Mouse (Mus musculus): ENCODE measurements at regions not wholly inside any gene's neighbourhood (a gene's known extent, or its start where the extent isn't known, plus 50 kb on each side); places are given as distances from the start of the nearest gene placed in this dataset.

DNA sequence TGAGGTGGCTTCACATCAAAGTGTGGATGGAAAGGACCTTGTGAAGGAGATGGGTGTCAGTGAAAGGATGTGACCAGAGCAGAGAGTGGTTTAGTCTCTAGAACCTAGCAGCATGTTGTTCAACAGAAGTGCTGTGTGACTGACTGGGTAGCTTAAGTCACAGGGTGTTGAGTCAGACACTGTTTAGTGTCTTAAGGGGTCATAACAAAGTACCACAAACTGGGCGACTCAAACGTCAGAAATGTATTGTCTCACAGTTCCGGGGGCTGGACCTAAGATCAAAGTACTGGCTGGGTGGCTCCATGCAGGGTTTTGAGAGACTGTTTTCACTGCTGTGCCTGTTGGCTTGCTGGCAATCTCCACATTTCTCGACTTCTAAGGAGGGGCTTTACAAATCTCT is 68.1 kb upstream of the Gadd45a start:
- DNase-seq (ENCODE audit: low read depth, low spot score), result no peak
- no peaks in the 10 kb centered on the region for H3K36me3 ChIP-seq (ENCODE audit: control insufficient read depth, insufficient read depth, low read length, poor library complexity, severe bottlenecking)
- no peaks in the 10 kb centered on the region for H3K9me3 ChIP-seq (ENCODE audit: control insufficient read depth, insufficient read depth, low read depth, low read length)
- H3K27ac ChIP-seq (ENCODE audit: insufficient read depth, low read depth, low read length, poor library complexity, severe bottlenecking), result no peak overlapping the region
- H3K4me3 ChIP-seq (ENCODE audit: insufficient read depth in 1 of 2, low read depth in 1 of 2, low read length in 2 of 2, poor library complexity in 1 of 2, severe bottlenecking in 1 of 2), result no peak overlapping the region
- in situ Hi-C loops (cut with MboI; ENCODE audit: low sequenced_read_pairs in 2 of 2, unreplicated experiment in 2 of 2), result no loop called here
- H3K9ac ChIP-seq (ENCODE audit: insufficient read depth, low read depth, low read length, poor library complexity, severe bottlenecking), result no peak overlapping the region
- peaks cover 0 to 16% of the 10 kb centered on the region in 2 experiments; a peak in 1 of 4 replicates for H3K4me1 ChIP-seq (ENCODE audit: control insufficient read depth in 2 of 2, insufficient read depth in 2 of 2, low read length in 2 of 2, poor library complexity in 1 of 2)
- no peak for TF ChIP-seq ZC3H11A (IDR thresholded peaks at IDR 0.05; ENCODE audit: borderline replicate concordance, low read depth, low read length)
- TF ChIP-seq CHD2 (IDR thresholded peaks at IDR 0.05; ENCODE audit: low read depth, low read length), result no peak
- TF ChIP-seq MAFK (IDR thresholded peaks at IDR 0.05; ENCODE audit: insufficient read depth, low read depth, low read length), result no peak
- no peak for TF ChIP-seq HCFC1 (IDR thresholded peaks at IDR 0.05; ENCODE audit: borderline replicate concordance, insufficient read depth, low read length)
- TF ChIP-seq ZNF384 (IDR thresholded peaks at IDR 0.05; ENCODE audit: low read depth, low read length), result no peak

GRCm38 (mm10) chr6:67104205-67104604 is 66.9 kb upstream of the Gadd45a start:
- Histone ChIP-seq H3K9me3 (ENCODE audit: control insufficient read depth, insufficient read depth, low read depth, low read length) (no peaks in the 10 kb centered on the region), H3K27ac (ENCODE audit: insufficient read depth, low read depth, low read length, poor library complexity, severe bottlenecking) (no peak overlapping the region), H3K36me3 (ENCODE audit: control insufficient read depth, insufficient read depth, low read length, poor library complexity, severe bottlenecking) (no peaks in the 10 kb centered on the region), H3K4me1 (ENCODE audit: control insufficient read depth in 2 of 2, insufficient read depth in 2 of 2, low read length in 2 of 2, poor library complexity in 1 of 2) (peaks cover 0 to 15% of the 10 kb centered on the region in 2 experiments; a peak in 1 of 4 replicates), H3K9ac (ENCODE audit: insufficient read depth, low read depth, low read length, poor library complexity, severe bottlenecking) (no peak overlapping the region), H3K4me3 (ENCODE audit: insufficient read depth in 1 of 2, low read depth in 1 of 2, low read length in 2 of 2, poor library complexity in 1 of 2, severe bottlenecking in 1 of 2) (no peak overlapping the region)
- in situ Hi-C loops (cut with MboI; ENCODE audit: low sequenced_read_pairs in 2 of 2, unreplicated experiment in 2 of 2), result no loop called here
- no peak for DNase-seq (ENCODE audit: low read depth, low spot score)
- TF ChIP-seq ZC3H11A (IDR thresholded peaks at IDR 0.05; ENCODE audit: borderline replicate concordance, low read depth, low read length) (no peak), HCFC1 (IDR thresholded peaks at IDR 0.05; ENCODE audit: borderline replicate concordance, insufficient read depth, low read length) (no peak), ZNF384 (IDR thresholded peaks at IDR 0.05; ENCODE audit: low read depth, low read length) (no peak), CHD2 (IDR thresholded peaks at IDR 0.05; ENCODE audit: low read depth, low read length) (no peak), MAFK (IDR thresholded peaks at IDR 0.05; ENCODE audit: insufficient read depth, low read depth, low read length) (no peak)

DNA sequence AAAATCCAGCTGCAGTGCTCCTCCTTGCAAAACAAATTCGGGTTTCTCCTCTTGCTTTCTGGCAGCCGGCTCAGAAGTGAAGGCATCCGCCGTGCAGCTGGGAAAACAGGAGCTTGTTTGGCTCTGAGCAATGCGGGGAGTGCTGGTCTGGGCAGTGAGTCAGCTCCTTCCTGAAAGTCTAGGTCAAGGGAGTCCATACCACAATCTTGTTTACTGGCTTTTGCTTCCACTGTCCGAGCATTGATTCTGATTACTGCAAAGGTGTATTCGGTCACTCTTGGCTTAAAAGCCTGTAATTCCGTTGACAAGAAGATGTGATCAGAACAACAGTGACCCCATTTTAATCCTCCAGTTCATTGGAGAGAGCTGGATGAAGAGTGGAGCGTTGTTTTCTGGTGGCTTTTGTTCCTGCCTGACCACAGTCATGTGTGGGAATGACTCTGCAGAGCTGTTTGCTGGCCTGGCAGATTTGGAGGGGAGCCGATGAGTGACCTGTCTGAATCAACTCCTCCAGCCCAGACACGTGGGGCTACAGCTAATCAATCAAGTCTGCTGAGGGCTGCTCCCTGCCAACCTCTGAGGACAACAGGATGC is 65.4 kb upstream of the Gadd45a start:
- H3K9ac ChIP-seq (ENCODE audit: insufficient read depth, low read depth, low read length, poor library complexity, severe bottlenecking), result no peak overlapping the region
- in situ Hi-C loops (cut with MboI; ENCODE audit: low sequenced_read_pairs in 2 of 2, unreplicated experiment in 2 of 2), result no loop called here
- no peak overlapping the region for H3K4me3 ChIP-seq (ENCODE audit: insufficient read depth in 1 of 2, low read depth in 1 of 2, low read length in 2 of 2, poor library complexity in 1 of 2, severe bottlenecking in 1 of 2)
- H3K36me3 ChIP-seq (ENCODE audit: control insufficient read depth, insufficient read depth, low read length, poor library complexity, severe bottlenecking), result no peaks in the 10 kb centered on the region
- no peak for TF ChIP-seq CHD2 (IDR thresholded peaks at IDR 0.05; ENCODE audit: low read depth, low read length)
- TF ChIP-seq HCFC1 (IDR thresholded peaks at IDR 0.05; ENCODE audit: borderline replicate concordance, insufficient read depth, low read length), result no peak
- TF ChIP-seq MAFK (IDR thresholded peaks at IDR 0.05; ENCODE audit: insufficient read depth, low read depth, low read length), result no peak
- TF ChIP-seq ZC3H11A (IDR thresholded peaks at IDR 0.05; ENCODE audit: borderline replicate concordance, low read depth, low read length), result no peak
- no peak for TF ChIP-seq ZNF384 (IDR thresholded peaks at IDR 0.05; ENCODE audit: low read depth, low read length)
- peaks cover 0 to 13% of the 10 kb centered on the region in 2 experiments; a peak in 1 of 4 replicates for H3K4me1 ChIP-seq (ENCODE audit: control insufficient read depth in 2 of 2, insufficient read depth in 2 of 2, low read length in 2 of 2, poor library complexity in 1 of 2)
- DNase-seq (ENCODE audit: low read depth, low spot score), result no peak
- no peaks in the 10 kb centered on the region for H3K9me3 ChIP-seq (ENCODE audit: control insufficient read depth, insufficient read depth, low read depth, low read length)
- no peak overlapping the region for H3K27ac ChIP-seq (ENCODE audit: insufficient read depth, low read depth, low read length, poor library complexity, severe bottlenecking)

DNA sequence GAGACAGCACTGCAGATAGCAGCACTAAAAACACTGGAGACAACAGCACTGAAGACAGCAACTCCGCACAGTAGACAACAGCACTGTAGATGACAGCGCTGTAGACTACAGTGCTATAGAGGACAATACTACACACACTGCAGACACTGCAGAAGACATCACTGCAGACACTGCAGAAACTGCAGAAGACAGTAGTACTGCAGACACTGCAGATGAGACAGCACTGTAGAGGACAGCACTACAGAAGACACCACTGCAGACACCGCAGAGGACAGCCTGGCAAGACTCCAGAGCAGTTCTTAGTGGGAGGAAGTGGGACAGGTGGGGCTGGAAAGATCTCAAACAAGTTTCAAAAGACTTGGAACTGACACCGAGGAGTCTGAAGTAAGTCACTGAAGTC is 64.8 kb upstream of the Gadd45a start:
- Histone ChIP-seq H3K9me3 (ENCODE audit: control insufficient read depth, insufficient read depth, low read depth, low read length) (no peaks in the 10 kb centered on the region), H3K9ac (ENCODE audit: insufficient read depth, low read depth, low read length, poor library complexity, severe bottlenecking) (no peak overlapping the region), H3K4me1 (ENCODE audit: control insufficient read depth in 2 of 2, insufficient read depth in 2 of 2, low read length in 2 of 2, poor library complexity in 1 of 2) (peaks cover 0 to 10% of the 10 kb centered on the region in 2 experiments; a peak in 1 of 4 replicates), H3K27ac (ENCODE audit: insufficient read depth, low read depth, low read length, poor library complexity, severe bottlenecking) (no peak overlapping the region), H3K4me3 (ENCODE audit: insufficient read depth in 1 of 2, low read depth in 1 of 2, low read length in 2 of 2, poor library complexity in 1 of 2, severe bottlenecking in 1 of 2) (no peak overlapping the region), H3K36me3 (ENCODE audit: control insufficient read depth, insufficient read depth, low read length, poor library complexity, severe bottlenecking) (no peaks in the 10 kb centered on the region)
- DNase-seq (ENCODE audit: low read depth, low spot score), result no peak
- in situ Hi-C loops (cut with MboI; ENCODE audit: low sequenced_read_pairs in 2 of 2, unreplicated experiment in 2 of 2), result no loop called here
- no peak for TF ChIP-seq HCFC1 (IDR thresholded peaks at IDR 0.05; ENCODE audit: borderline replicate concordance, insufficient read depth, low read length)
- TF ChIP-seq ZC3H11A (IDR thresholded peaks at IDR 0.05; ENCODE audit: borderline replicate concordance, low read depth, low read length), result no peak
- no peak for TF ChIP-seq ZNF384 (IDR thresholded peaks at IDR 0.05; ENCODE audit: low read depth, low read length)
- no peak for TF ChIP-seq CHD2 (IDR thresholded peaks at IDR 0.05; ENCODE audit: low read depth, low read length)
- no peak for TF ChIP-seq MAFK (IDR thresholded peaks at IDR 0.05; ENCODE audit: insufficient read depth, low read depth, low read length)
